Mouse (Mus musculus) cerebellum, adult 9-10 months (tissue): ENCODE results near the gene Pcbp1.
"Not testable (repeated sequence)": the region's sequence is repeated elsewhere in the genome, so short reads cannot be mapped to it uniquely, and the experiment has no call there.

Source experiments
- DNase-seq: peaks from one replicate; pipeline ENCODE4 v3.0.0; 2022

Gene Pcbp1

DNA sequence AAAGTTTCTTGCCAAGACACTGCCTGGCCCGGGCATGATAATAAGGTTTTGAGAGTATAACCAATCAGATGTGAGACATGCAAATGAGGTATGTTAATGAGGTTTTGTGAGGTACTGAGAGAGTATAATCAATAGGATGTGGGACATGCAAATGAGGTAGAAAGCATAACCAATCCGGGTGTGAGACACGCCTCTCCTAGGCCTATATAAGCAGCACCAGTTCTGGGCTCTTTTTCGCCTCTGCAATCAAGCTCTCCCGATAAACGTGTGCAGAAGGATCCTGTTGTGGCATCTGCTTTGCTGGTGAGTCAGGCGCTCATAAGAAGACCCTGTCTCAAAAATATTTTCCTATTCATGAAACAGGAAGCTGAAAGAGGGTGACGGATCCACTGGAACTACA, 35.7 kb downstream of the Pcbp1 start:
- DNase-seq: not testable (repeated sequence)

DNA sequence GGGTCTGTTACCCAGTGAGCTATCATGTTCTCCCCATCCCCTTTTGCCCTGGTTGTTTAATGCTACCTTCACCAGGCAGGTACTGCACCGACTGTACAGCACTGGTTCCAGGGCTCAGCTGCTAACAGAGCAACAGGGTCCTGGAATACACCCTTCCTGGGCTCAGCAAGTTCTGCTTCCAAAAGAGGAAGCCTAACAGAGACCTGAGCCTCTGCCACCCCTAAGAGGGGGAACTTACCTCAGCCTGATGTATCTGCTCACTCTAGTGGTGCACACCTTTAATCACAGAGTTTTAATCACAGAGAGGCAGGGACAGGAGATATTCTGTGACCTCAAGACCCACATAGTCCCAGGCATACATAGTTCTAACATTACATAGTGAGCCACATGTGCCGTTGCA, 36.2 kb downstream of the Pcbp1 start:
- no peak for DNase-seq

DNA sequence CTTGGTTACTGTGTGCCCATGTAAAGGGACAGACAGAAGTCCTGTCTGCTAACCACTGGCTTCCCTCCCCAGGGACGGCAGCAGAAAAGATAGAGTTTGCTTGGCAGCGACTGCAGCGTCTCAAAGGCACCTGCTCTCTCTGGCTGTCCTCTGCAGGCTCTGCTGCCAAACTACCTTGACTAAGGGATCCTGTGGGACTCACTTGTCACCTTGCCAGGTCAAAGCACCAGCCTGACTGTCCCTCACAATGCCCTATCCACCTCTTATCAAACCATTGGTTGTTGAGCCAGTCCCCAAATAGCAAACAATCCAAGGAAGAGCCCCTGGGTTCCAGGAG, 38.0 kb downstream of the Pcbp1 start:
- DNase-seq: no peak

DNA sequence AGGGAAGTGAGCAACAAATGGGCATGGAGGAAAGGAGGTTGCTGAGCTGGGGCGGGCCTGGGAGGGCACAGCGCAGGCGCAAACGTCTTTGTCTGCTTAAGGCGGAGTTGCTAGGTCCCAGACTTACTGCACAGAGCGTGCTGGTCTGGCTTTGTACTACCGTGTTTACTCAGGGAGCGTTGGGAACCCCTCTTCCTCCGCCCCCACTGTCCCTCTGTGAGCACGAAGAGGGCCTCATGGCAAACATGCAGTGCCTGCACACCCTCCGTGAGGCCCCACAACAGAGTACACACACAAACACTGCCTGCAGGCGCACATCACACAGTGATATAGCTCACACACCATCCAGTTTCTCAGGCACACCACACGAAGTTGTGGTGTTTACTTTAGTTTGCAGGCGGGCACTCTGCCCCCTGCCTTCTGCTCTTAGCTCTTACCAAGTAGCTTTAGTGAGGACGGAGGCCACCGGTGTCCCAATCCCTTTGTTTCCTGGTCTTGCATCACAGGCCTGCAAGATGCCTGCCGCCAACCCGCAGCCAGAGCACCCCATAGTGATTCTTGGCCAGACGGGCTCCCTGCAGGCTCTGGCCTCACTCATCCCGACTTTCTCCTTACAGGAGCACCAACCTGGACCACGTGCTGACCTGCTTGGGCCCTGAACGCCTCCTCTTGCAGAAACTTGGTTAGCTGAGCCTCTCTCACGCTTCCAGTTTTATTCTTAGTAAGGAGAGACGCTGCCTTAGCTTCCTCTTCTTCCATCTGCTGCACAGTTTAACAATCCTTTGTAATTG, 38.6 kb downstream of the Pcbp1 start:
- no peak for DNase-seq

DNA sequence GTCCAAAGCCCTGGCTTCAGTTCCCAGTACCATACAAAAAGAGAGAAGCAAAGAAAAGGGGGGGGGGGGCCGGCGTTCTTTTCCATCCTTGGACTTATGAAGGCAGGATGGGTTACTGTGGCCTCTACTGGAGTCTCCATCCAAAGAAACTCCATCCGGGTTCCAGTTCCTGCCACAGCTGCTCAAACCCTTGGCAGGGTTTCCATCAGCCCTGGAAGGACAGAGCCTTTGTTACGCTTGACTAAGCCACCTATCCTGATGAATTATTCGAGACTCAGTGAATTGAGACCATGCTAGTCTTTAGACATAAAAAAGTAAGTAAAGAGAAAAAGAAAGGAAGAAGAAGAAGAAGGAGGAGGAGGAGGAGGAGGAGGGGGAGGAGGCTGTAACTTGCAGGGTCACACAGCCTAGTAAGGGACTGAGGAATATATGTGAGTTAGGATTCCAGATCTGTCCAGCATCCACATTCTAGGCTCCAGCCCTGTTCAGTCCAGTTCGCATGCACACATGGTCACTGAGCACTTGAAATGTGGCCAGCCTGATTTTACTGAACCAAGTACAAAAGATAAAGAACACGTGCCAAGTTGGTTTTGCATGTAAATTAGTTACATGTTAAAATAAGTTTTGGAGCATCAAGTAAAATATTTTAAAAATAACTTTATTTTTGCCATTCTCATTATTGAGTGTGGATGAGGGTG, 40.0 kb downstream of the Pcbp1 start:
- no peak for DNase-seq

DNA sequence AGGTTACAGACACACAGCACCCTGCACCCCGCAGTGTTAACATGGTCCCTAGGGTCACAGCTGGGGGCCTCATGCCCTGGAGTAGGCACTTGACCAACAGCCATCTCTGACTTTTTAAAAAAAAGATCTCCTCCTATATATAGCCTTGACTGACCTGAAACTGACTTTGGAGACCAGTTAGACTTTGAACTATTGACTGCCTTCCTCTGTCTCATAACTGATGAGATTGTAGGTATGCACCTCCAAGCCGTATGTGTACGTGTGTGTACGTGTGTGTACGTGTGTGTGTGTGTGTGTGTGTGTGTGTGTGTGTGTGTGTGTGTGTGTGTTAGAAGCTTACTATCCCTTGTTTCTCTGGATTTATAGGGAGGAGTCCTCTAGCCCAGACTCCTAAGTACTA, 44.2 kb downstream of the Pcbp1 start:
- DNase-seq: no peak

DNA sequence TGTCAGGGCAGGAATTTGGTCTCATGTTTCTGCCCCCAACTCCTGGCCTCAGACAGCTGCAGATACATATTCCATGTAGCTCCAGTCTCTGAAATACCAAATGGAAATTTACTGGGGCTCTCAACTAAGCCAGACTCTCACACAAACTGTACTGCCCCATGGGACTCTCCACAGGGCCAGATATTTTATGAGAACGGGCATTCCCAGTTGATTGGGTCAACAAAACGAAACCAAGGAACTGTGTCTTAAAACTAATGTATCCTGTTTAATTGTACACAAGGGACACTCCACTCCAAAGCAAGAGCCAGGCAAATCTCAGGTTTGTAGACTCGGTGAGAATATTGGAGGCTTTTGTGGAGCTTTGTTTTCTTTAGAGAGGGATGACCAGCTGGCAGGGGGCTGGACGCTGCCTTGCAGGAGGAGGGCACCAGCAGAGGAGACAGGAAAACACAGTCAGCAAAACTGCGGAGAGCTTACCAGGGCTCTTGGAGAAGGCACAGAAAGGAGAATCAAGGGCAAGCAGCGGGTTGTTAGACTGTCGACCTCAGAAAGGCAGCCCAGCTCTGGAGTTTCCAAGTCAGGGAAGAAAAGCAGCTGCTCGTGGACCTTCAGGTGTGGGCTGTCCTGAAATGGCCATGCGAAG, 45.8 kb downstream of the Pcbp1 start:
- no peak for DNase-seq

DNA sequence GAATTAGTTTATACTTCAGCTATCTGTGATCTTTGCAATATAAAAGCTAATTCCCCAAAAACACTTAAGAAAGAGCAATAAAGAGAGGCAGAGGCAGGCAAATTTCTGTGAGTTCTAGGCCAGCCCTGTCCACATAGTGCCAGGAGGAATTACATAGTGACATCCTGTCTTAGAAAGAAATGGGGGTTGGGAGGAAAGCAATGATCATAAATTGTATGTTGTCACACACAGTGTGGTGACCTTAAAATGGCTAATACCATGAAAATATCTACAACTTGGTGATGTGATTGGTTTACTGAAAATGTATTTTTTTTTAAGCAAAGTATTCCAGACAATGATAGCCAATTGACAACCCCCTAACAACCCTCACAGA, 46.3 kb downstream of the Pcbp1 start:
- no peak for DNase-seq

DNA sequence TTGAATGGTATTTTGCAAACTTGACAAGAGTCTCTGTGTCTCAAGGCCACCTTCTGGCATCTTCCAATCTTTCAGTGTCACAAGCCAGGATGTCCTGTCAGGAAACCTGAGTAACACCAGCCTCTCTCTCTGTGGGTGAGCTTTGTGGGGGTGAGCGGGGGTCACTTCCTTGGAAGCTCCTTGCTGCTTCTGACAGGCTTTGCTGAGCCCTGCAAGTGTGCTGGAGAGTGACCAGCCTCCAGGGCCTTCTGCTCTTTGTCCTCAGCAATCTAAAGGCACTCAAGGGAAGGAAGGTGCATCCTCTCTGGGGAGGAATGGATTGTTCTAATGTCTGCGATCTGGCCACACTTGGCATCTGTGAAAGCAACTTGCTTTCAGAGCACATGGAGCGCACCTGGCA, 46.8 kb downstream of the Pcbp1 start:
- no peak for DNase-seq

DNA sequence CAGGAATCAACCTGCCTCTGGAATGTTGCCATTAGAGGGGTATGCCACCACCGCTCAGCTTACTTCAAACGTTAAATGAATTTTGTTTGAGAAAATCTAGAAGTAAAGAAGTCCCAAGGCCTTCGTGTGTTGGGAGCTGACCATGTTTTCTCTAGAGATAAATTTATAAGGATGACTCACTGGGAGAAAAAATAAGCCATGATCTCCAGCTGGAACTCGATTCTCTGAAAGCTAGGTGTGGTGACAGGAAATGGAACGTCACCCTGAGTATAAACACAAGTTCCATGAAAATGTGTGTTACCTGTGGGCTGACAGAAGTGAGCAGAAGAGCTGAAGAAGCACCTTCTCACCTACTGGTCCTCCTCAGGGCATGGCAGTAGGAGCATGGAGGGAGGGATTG, 49.2 kb downstream of the Pcbp1 start:
- DNase-seq: no peak

DNA sequence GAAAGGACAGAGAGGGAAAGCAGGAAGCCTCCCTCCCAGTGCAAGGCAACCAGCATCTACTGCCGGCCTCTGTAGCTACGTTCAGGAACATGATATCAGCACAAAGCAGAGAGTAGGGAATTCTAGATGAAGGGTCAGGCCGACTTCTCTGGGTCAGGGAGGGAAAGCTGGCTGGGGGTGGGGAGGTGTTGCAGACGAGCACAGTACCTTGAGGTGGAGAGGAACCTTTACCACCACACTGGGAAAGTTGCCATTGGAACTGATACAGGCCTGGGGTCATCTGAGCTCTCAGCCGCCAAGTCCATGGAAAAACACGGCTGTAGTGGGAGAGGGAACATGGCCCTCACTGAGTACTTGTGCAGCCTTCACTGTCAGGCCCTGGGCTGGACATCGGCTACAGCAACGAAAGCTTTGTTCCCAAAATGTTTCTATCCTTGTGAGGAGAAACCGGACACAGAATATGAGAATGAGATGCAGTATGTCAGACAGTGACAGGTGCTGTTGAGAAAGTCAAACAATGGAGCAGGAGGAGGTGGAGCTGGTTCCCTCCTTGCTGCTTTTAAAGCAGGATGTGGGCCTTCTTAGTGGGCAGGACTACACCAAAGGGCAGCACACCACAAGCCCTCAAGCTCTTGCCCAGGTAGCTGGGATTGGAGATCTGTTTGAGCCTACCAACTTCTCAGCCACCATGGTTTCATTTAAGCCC, 50.5 kb downstream of the Pcbp1 start:
- DNase-seq: no peak

DNA sequence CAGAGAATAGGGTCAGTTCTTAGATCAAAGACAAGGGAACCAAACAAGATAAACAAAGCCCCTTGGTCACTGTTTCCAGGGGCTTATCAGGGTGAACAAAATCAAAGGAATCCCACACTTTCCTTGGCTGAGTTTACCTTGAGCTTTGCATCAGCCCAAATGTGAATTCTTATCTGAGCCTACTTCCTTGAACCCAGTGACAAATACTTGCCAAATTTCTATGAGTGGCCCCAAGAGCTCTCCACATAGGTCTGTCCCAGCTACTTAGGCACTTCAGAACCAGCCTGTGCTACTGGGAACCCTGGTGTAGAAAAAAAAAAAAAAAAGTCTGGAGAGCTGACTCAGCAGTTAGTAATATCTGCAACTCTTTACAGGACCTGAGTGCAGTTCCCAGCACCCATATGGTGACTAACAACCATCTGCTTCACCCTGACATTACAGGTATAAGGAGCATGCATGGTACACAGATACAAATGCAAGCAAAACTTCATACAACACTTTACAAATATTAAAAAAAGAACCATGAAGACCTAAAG, 51.4 kb downstream of the Pcbp1 start:
- no peak for DNase-seq
